Mouse (Mus musculus) left cerebral cortex, postnatal 10 days (tissue): ENCODE results near the gene 2310009B15Rik. TPM values are rescaled to one million over a fixed set of nuclear protein-coding genes. Genes with fewer than 3 reads are reported as not detected.
"Not testable (repeated sequence)": the region's sequence is repeated elsewhere in the genome, so short reads cannot be mapped to it uniquely, and the experiment has no call there.

Experiments
- DNase-seq, 2 experiments: peaks; one replicate each; pipeline ENCODE4 v3.0.0; 2021 to 2022; ENCODE audit warnings: low spot score in 2 of 2, mixed read lengths in 1 of 2; ENCODE audit errors: extremely low spot score in 1 of 2
- intact Hi-C: fragments of 180-260 bp; cut with DNase I; formaldehyde crosslinking; loops from one replicate; pipeline ENCODE4 v1.15.1; 2025
- total RNA-seq, 2 experiments: library from RNA; stranded (reverse); gene quantifications; 2 replicates each; pipeline ENCODE4 v1.2.3; 2021

The 2310009B15Rik gene
- total RNA-seq = 10 to 100 TPM; 14.6 to 15.4 TPM

GRCm38 (mm10) chr1:138856101-138856950 lies at the start of gene 2310009B15Rik:
Gene 2310009B15Rik, minus strand, starts transcription at chr1:138856852.
- intact Hi-C loops = not testable (repeated sequence)

GRCm38 (mm10) chr1:138906256-138906655 lies 49.6 kb upstream of the 2310009B15Rik start:
- intact Hi-C loops = no loop called here
- no peak for DNase-seq

More at GRCm38 (mm10) chr1:138856101-138856950, at the start of gene 2310009B15Rik:
- peak; percentile 61 to 87 for DNase-seq

GRCm38 (mm10) chr1:138905092-138905765 lies 48.6 kb upstream of the 2310009B15Rik start:
- intact Hi-C loops = no loop called here
- no peak for DNase-seq

- intact Hi-C loops = no loop called here
- DNase-seq = no peak
Measured at GRCm38 (mm10) chr1:138903894-138904293, 47.2 kb upstream of the 2310009B15Rik start.

GRCm38 (mm10) chr1:138901431-138902117 lies 44.9 kb upstream of the 2310009B15Rik start:
- peak; percentile 20 to 56 for DNase-seq
- intact Hi-C loops = no loop called here

- intact Hi-C loops = no loop called here
- DNase-seq = no peak
Measured at GRCm38 (mm10) chr1:138896088-138896487, 39.4 kb upstream of the 2310009B15Rik start.

GRCm38 (mm10) chr1:138877470-138878254 lies 21.0 kb upstream of the 2310009B15Rik start:
- no peak for DNase-seq

GRCm38 (mm10) chr1:138876371-138877045 lies 19.9 kb upstream of the 2310009B15Rik start:
- intact Hi-C loops = no loop called here
- peak in 1 of 2 experiments; percentile 27 for DNase-seq

More at GRCm38 (mm10) chr1:138877470-138878254, 21.0 kb upstream of the 2310009B15Rik start:
- intact Hi-C loops = no loop called here

GRCm38 (mm10) chr1:138850823-138851222 lies 5.8 kb downstream of the 2310009B15Rik start:
- no peak for DNase-seq
- intact Hi-C loops = no loop called here

- intact Hi-C loops = no loop called here
- no peak for DNase-seq
Measured at GRCm38 (mm10) chr1:138850161-138850539, 6.5 kb downstream of the 2310009B15Rik start.

GRCm38 (mm10) chr1:138849531-138850160 lies 7.0 kb downstream of the 2310009B15Rik start:
- no peak for DNase-seq
- intact Hi-C loops = loop anchor here (10.0 kb wide), 2 partner anchors 115 to 575 kb away; partner anchors contain the start of genes Dennd1b and Zbtb41

GRCm38 (mm10) chr1:138848511-138849109 lies 8.0 kb downstream of the 2310009B15Rik start, which contains the start of gene Lhx9:
Gene Lhx9, minus strand, starts transcription at chr1:138848577.
- peak in 1 of 2 experiments; percentile 29 for DNase-seq
- intact Hi-C loops = loop anchor here (10.0 kb wide), 2 partner anchors 116 to 576 kb away; partner anchors contain the start of genes Dennd1b and Zbtb41

GRCm38 (mm10) chr1:138848026-138848425 lies 8.6 kb downstream of the 2310009B15Rik start:
- no peak for DNase-seq
- intact Hi-C loops = loop anchor here (10.0 kb wide), 2 partner anchors 117 to 577 kb away; partner anchors contain the start of genes Dennd1b and Zbtb41

- DNase-seq = no peak
- intact Hi-C loops = loop anchor here (10.0 kb wide), 2 partner anchors 118 to 578 kb away; partner anchors contain the start of genes Dennd1b and Zbtb41
Measured at GRCm38 (mm10) chr1:138847146-138847545, 9.5 kb downstream of the 2310009B15Rik start.

- intact Hi-C loops = loop anchor here (10.0 kb wide), 2 partner anchors 118 to 578 kb away; partner anchors contain the start of genes Dennd1b and Zbtb41
- no peak for DNase-seq
Measured at GRCm38 (mm10) chr1:138846581-138846980, 10.1 kb downstream of the 2310009B15Rik start.

GRCm38 (mm10) chr1:138846131-138846530 lies 10.5 kb downstream of the 2310009B15Rik start:
- no peak for DNase-seq
- intact Hi-C loops = loop anchor here (10.0 kb wide), 2 partner anchors 119 to 579 kb away; partner anchors contain the start of genes Dennd1b and Zbtb41
